Mouse (Mus musculus) olfactory bulb, adult 2 months (tissue): ENCODE results near the gene Grm5.

Source experiments
- CTCF ChIP-seq: fragments of 200-500 bp; IDR thresholded peaks from 2 replicates; pipeline ENCODE4 v1.5.1; 2012; ENCODE audit warnings: low read depth, mild to moderate bottlenecking, low read length, moderate library complexity; ENCODE audit not compliant: insufficient read depth
- POLR2A ChIP-seq: fragments of 200-500 bp; IDR thresholded peaks from 2 replicates; pipeline ENCODE4 v1.6.1; 2012; ENCODE audit warnings: mild to moderate bottlenecking, low read depth, low read length, moderate library complexity; ENCODE audit not compliant: insufficient read depth

DNA sequence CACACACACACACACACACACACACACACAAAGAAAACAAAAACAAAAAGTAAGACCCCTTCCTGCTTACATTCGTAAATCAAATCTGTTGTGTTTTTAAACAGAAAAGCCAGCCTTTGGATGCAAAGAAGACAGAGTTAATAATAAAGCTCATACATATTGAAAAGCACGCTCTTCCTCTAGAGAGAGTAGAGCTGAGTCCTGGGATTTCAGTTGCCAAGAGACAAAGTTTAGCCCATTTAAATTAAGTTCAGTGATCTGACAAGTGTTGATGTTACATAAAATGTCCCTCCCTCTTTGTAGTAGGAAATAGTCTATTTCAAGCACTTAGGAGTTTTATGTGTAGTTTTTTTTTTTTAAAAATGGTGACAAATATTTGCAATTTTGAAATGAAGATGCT is 178.0 kb downstream of the Grm5 start:
- no peak for TF ChIP-seq CTCF
- no peak for TF ChIP-seq POLR2A
